Mouse (Mus musculus) lung, embryonic 14.5 days (tissue): ENCODE measurements around the gene Opn3. TPM values are rescaled to one million over a fixed set of nuclear protein-coding genes. Genes with fewer than 3 reads are reported as not detected.

Experiments
- ATAC-seq: fragments of 200-750 bp; cut with Nextera tagmentation; 2 replicates; pipeline ENCODE4 v1.8.0; 2017; ENCODE audit warnings: mild to moderate bottlenecking, moderate TSS enrichment, moderate library complexity; ENCODE audit not compliant: insufficient read depth
- DNase-seq: peaks from one replicate; pipeline ENCODE4 v3.0.0-alpha.2; 2015
- H3K27ac ChIP-seq: fragments of 300-500 bp; sonication (generic); 2 replicates; pipeline ENCODE4 v1.5.1; 2014; ENCODE audit warnings: low read depth, mild to moderate bottlenecking, moderate library complexity
- H3K27me3 ChIP-seq: fragments of 300-500 bp; sonication (generic); 2 replicates; pipeline ENCODE4 v1.6.1; 2014; ENCODE audit warnings: low read length, control low read depth; ENCODE audit not compliant: insufficient read depth
- H3K36me3 ChIP-seq: fragments of 300-500 bp; sonication (generic); 2 replicates; pipeline ENCODE4 v1.6.1; 2014; ENCODE audit warnings: control low read depth; ENCODE audit not compliant: insufficient read depth
- H3K4me1 ChIP-seq: fragments of 300-500 bp; sonication (generic); 2 replicates; pipeline ENCODE4 v1.6.1; 2014; ENCODE audit warnings: antibody characterized with exemption, control low read depth; ENCODE audit not compliant: insufficient read depth
- H3K4me2 ChIP-seq: fragments of 300-500 bp; sonication (generic); 2 replicates; pipeline ENCODE4 v1.6.1; 2014; ENCODE audit warnings: mild to moderate bottlenecking
- H3K4me3 ChIP-seq: fragments of 300-500 bp; sonication (generic); 2 replicates; pipeline ENCODE4 v1.5.1; 2014; ENCODE audit warnings: low read depth, low read length
- H3K9ac ChIP-seq: fragments of 300-500 bp; sonication (generic); 2 replicates; pipeline ENCODE4 v1.6.1; 2014
- H3K9me3 ChIP-seq: fragments of 300-500 bp; sonication (generic); 2 replicates; pipeline ENCODE4 v1.6.1; 2016; ENCODE audit warnings: low read depth, low read length, control low read depth
- CTCF ChIP-seq: IDR thresholded peaks from 2 replicates; pipeline ENCODE4 v1.5.1; 2016; ENCODE audit warnings: antibody characterized with exemption, low read depth
- WGBS: fragments of 180-500 bp; shearing (Covaris S2); extraction: QIAGEN DNeasy Blood & Tissue Kit; methylation state at CpG from one replicate; pipeline ENCODE4 v1.1.7; 2014; 5-methylcytosine and 5-hydroxymethylcytosine counted together
- polyA plus RNA-seq: library from polyadenylated mRNA; unstranded; fragments of >200 nt; fragmentation: Nextera tagmentation; extraction: Ambion mirVana; gene quantifications from 2 replicates; pipeline ENCODE4 v1.2.1, GENCODE M21; 2014

Gene Opn3
- polyA plus RNA-seq, 1 experiment from 2014 or later = 5.4 TPM

- no peak for DNase-seq
- H3K27ac ChIP-seq = no peak overlapping the region
- no peaks in the 10 kb centered on the region for H3K36me3 ChIP-seq
- WGBS = 76% methylated on average over 6 of the region's 6 CpGs
- H3K9ac ChIP-seq = no peak overlapping the region
- TF ChIP-seq CTCF = no peak
- no peaks in the 10 kb centered on the region for H3K9me3 ChIP-seq
- H3K4me3 ChIP-seq = no peak overlapping the region
- H3K27me3 ChIP-seq = no peaks in the 10 kb centered on the region
- ATAC-seq = no peak
- no peaks in the 10 kb centered on the region for H3K4me1 ChIP-seq
- no peak overlapping the region for H3K4me2 ChIP-seq
Measured at GRCm38 (mm10) chr1:175677459-175677858, 15.1 kb downstream of the Opn3 start.

DNA sequence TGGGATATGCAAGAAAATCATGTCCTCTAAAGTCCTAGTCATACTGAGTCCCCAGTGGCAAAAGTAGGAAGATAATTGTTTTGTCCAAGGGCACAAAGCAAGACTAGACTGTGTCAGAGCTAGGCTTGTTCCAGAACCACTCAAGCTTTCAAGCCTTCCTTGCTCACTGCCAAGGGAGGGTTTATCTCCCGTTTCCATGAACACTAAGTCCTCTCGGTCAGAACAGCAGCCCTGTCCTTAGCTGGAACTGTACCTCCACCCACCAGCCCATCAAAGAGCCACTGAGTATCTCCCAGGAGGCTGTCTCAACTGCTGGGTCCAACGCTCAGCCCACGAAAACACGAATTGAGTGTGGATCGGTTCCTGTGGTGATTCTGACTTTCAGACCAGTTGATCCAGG is 17.5 kb downstream of the Opn3 start:
- Histone ChIP-seq H3K27ac (no peak overlapping the region), H3K4me3 (no peak overlapping the region), H3K4me1 (no peaks in the 10 kb centered on the region), H3K9ac (no peak overlapping the region), H3K4me2 (no peak overlapping the region), H3K27me3 (no peaks in the 10 kb centered on the region), H3K9me3 (no peaks in the 10 kb centered on the region), H3K36me3 (no peaks in the 10 kb centered on the region)
- ATAC-seq = no peak
- 81% methylated on average over 6 of the region's 6 CpGs for WGBS
- TF ChIP-seq CTCF = no peak
- no peak for DNase-seq

DNA sequence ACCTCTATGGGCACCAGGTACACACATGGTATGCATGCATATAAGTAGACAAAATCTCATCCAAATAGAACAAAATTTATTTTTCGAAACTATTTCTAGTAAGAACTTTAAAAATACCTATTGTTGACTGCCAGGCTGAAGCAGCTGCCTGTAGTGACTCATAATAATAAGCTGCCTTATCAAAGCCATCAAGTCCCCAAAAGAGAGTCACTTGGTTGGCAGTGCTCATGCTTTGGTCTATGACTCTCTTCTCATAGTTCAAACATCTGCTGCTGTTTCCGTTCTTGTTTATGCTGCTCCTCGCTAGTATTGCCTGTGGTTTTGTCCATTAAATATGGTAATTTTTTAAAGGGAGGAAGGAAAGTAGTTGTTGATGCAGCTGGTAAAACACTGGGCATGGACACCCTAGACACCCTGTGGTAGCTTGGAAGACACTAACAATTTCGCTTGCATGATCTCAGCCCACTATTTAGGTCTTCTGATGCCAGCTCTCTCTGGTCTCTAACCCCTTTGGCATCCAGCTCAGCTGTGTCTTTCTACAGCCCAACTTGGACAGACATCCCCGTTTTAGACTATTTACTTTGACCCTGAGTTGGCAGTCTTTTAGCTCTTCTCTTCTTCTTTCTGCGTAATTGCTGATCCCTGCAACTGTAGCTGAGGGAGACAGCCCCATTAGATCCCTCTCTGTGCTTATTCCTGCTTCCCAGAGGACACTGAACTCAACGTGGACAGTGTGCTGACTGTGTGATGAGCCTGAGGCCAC is 18.8 kb downstream of the Opn3 start:
- WGBS = 71% methylated on average over 7 of the region's 7 CpGs
- no peak overlapping the region for H3K9ac ChIP-seq
- H3K27me3 ChIP-seq = no peaks in the 10 kb centered on the region
- no peaks in the 10 kb centered on the region for H3K9me3 ChIP-seq
- DNase-seq = no peak
- H3K36me3 ChIP-seq = no peaks in the 10 kb centered on the region
- no peak for ATAC-seq
- no peak overlapping the region for H3K4me3 ChIP-seq
- H3K27ac ChIP-seq = no peak overlapping the region
- no peaks in the 10 kb centered on the region for H3K4me1 ChIP-seq
- H3K4me2 ChIP-seq = no peak overlapping the region
- no peak for TF ChIP-seq CTCF

DNA sequence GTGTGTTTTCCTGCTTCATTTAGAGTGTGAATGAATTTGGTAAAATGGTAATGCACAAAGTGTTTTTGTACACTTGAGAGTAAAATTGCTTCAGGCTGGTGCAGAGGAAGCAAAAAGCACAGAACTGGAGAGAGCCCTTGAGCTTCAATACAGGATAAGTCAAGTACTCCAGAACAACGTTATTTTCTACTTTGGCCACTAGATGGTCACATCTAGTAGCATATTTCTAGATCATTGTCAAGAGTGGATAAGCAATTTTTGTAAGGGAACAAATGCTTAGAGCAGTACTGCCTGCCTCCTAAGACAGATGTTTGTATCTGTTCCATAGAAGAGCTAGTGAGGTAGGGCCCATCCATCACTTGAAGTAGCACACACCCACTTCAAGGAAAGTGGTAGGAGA is 20.9 kb downstream of the Opn3 start:
- H3K4me3 ChIP-seq = no peak overlapping the region
- no peak overlapping the region for H3K4me2 ChIP-seq
- WGBS = 21% methylated on average over 1 of the region's 1 CpGs
- H3K9ac ChIP-seq = no peak overlapping the region
- no peaks in the 10 kb centered on the region for H3K36me3 ChIP-seq
- no peaks in the 10 kb centered on the region for H3K27me3 ChIP-seq
- H3K4me1 ChIP-seq = no peaks in the 10 kb centered on the region
- peak; percentile 37 for TF ChIP-seq CTCF
- H3K27ac ChIP-seq = no peak overlapping the region
- DNase-seq = peak; percentile 41
- ATAC-seq = no peak
- no peaks in the 10 kb centered on the region for H3K9me3 ChIP-seq

DNA sequence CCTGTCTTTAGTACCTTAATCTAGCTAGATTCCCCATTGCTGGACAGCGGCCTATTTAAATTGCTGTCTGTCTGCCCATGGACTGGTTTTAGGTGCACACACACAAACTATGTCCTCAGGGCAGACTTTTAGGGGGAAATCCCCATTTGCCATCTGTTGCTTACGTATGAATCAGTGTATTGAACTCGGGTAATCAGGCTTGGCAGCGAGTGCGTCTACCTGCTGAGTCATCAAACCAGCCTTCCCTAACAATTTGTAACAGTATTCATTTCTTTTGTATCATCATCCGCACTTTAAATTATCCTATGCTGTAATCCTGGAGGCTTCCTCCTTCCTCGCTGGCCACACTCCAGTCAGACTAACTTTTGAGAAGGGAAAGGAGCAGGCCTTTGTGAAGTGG is 22.5 kb downstream of the Opn3 start:
- no peak overlapping the region for H3K4me2 ChIP-seq
- no peaks in the 10 kb centered on the region for H3K27me3 ChIP-seq
- no peak for ATAC-seq
- no peak overlapping the region for H3K27ac ChIP-seq
- TF ChIP-seq CTCF = no peak
- no peaks in the 10 kb centered on the region for H3K9me3 ChIP-seq
- 78% methylated on average over 7 of the region's 7 CpGs for WGBS
- DNase-seq = no peak
- H3K36me3 ChIP-seq = no peaks in the 10 kb centered on the region
- no peaks in the 10 kb centered on the region for H3K4me1 ChIP-seq
- H3K4me3 ChIP-seq = no peak overlapping the region
- no peak overlapping the region for H3K9ac ChIP-seq

DNA sequence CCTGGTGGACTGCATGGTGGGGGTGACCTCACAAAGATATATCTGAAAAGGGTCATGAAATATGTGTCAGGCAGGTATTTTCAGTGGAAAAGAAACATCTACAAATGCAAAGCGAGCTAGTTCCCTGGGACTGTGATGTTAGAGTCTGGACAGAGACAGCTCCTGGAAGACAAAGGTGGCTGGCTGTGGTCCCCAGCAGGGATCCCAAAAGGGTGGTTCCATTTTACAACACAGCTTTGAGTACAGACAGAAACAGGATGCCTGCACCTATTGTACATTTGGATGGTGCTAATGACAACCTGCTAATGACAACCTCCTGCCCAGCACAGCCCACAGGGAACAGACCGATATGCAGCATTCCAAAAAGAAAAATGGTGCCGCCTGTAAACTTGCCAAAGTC is 23.1 kb downstream of the Opn3 start:
- H3K4me1 ChIP-seq = no peaks in the 10 kb centered on the region
- no peak overlapping the region for H3K4me3 ChIP-seq
- no peak overlapping the region for H3K4me2 ChIP-seq
- 88% methylated on average over 3 of the region's 3 CpGs for WGBS
- H3K27ac ChIP-seq = no peak overlapping the region
- no peak overlapping the region for H3K9ac ChIP-seq
- no peaks in the 10 kb centered on the region for H3K27me3 ChIP-seq
- no peaks in the 10 kb centered on the region for H3K36me3 ChIP-seq
- ATAC-seq = no peak
- no peak for DNase-seq
- H3K9me3 ChIP-seq = no peaks in the 10 kb centered on the region
- no peak for TF ChIP-seq CTCF

DNA sequence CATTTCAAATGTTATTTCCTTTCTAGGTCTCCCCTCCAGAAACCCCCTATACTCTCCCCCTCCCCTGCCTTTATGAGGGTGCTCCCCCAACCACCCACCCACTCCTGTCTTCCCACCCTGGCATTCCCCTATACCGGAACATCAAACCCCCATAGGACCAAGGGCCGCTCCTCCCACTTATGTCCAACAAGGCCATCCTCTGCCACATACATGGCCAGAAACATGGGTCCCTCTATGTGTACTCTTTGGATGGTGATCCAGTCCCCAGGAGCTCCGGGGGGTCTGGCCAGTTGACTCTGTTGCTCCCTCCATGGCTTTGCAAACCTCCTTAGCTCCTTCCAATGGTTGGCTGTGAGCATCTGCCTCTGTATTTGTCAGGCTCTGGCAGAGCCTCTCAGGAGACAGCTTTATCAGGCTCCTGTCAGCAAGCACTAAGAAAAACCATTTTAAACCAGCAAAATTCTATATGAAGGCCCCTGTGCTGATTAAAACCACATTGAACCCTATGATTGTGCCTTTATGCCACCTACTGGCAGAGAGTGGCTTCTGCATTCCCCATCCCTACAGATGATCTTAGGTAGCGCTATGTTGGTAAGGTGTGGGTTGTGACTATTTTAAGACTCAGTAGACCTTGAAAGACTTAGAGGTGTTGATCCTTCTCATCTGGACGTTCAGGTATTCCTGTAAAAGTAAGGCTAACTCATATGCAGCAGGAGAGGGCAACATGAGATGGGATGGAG is 23.7 kb downstream of the Opn3 start:
- TF ChIP-seq CTCF = peak; percentile 78
- H3K27me3 ChIP-seq = no peaks in the 10 kb centered on the region
- no peaks in the 10 kb centered on the region for H3K9me3 ChIP-seq
- H3K9ac ChIP-seq = no peak overlapping the region
- peak; percentile 70; the same call in 1 of the 2 replicates for ATAC-seq
- WGBS = 68% methylated on average over 5 of the region's 5 CpGs
- DNase-seq = peak; percentile 72
- no peak overlapping the region for H3K4me3 ChIP-seq
- H3K4me1 ChIP-seq = no peaks in the 10 kb centered on the region
- no peaks in the 10 kb centered on the region for H3K36me3 ChIP-seq
- no peak overlapping the region for H3K27ac ChIP-seq
- no peak overlapping the region for H3K4me2 ChIP-seq
